Mouse (Mus musculus) cerebellum, adult 9-10 months (tissue): ENCODE results near the gene Zfp169.

Experiments used
- DNase-seq: peaks from one replicate; pipeline ENCODE4 v3.0.0; 2022

Zfp169 gene

GRCm38 (mm10) chr13:48508661-48509060 lies 4.6 kb downstream of the Zfp169 start:
- DNase-seq, result no peak

GRCm38 (mm10) chr13:48502422-48502821 lies 10.8 kb downstream of the Zfp169 start:
- no peak for DNase-seq

DNA sequence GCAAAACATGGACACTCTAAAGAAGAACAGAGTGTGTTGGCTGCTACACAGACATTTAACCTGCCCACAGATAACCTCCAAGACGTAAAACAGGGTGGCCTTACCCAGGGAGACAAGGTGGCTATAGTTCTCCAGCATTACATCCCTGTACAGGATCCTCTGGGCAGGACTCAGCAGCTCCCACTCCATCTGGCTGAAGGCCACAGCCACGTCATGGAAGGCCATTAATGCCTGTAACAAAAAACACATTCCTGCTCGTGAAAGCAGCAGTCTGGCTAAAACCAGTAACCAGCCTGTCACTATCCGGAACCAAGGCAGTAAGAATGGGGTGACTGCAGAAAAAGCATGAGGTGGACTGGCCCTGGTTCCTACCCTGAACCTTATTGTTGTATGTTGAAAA lies 14.6 kb downstream of the Zfp169 start:
- DNase-seq, result no peak

DNA sequence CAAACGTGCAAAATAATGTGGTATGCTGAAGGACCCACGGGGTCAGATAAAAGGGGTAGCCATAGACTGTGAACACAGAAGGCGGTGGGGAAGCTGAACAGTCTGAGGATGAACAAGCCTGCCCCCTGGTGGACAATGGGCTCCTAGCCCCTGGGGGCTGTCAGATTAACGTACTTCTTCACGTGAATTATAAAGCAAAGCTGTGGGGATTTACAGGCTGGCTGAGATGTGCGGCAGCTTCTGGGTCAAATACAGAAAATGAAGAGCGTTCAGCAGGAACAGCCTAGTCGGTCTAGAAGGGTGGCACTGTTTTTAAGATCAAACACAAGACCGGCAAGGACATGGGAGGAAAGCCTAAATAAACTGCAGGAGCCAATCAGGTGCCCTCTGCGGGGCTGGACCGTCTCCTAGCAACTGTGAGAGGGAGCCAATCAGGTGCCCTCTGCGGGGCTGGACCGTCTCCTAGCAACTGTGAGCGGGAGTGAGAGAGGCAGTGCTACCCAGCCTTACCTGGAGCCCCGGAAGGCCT lies 15.5 kb downstream of the Zfp169 start:
- peak; percentile 53 for DNase-seq

DNA sequence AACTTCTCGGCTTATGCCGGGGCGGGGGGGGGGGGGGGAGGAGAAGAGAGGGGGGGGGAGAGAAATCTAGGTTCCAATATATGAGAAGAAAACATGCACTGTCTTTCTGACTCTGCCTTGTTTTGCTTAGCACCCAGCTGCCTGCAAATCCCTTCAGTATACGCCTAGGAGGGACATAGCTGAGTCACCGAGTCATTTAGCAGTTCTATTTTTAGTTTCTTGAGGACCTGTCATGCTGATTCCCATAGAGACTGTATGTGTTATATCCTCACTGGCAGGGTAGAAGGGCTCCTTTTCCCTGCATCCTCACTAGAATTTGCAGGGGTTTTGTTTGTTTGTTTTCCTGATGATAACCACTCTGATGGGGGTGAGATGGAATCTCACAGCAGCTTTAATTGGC lies 20.1 kb downstream of the Zfp169 start:
- DNase-seq, result no peak

DNA sequence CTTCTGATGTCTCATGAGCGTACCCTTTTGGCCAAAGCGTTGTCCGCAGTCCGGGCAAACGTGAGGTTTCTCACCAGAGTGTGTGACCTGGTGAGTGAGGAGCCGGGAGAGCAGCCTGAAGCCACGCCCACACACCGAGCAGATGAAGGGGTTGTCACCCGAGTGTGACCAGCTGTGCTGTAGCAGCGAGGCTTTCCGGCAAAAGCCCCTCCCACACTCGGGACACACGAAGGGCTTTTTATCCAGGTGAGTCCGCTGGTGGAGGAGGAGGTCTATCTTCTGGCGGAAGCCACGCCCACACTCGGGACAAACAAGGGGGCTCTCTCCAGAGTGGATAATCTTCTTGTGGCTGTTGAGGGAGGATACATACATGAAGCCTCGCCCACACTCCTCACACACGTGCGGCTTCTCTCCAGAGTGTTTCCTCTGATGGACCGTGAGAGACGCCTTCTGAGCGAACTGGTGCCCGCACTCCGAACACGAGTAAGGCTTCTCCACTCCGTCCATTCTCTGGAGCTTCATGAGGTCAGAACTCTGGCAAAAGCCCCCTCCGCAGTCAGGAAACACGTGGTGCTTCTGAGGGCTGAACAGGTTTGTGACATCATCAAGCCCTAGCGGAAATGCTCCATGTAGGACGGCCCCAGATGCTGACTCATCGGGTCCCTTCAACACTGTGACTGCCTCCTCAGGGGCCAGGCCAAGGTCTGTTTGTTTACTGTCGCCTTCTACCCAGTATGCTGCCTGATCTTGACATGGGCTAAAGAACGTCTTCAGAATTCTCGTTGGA lies 22.7 kb downstream of the Zfp169 start:
- DNase-seq, result no peak

GRCm38 (mm10) chr13:48483606-48484005 lies 29.6 kb downstream of the Zfp169 start:
- no peak for DNase-seq

DNA sequence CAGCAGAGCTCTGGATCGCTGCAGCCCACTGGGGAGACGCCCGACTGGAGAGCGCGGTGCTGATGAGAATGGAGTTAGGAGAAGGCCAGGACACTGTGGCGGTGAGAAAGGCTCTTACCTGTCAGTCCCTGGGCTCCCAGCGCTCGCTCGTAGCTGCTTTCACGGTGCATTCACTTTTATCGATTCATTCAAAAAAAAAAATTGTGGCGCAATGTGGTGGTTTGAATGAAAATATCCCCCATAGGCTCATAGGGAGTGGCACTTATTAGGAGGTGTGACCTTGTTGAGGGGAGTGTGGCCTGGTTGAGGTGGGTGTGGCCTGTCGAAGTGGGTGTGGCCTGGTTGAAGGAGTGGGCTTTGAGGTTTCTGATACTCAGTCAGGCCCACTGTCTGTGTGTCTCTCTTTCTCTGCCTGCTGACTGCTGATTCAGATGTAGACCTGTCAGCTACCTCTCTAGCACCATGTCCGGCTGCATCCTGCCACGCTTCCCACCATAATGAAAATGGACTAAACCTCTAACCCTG lies 44.5 kb downstream of the Zfp169 start:
- DNase-seq, result no peak

GRCm38 (mm10) chr13:48466186-48466585 lies 47.1 kb downstream of the Zfp169 start:
- DNase-seq, result no peak

- peak; percentile 74 for DNase-seq
Measured at GRCm38 (mm10) chr13:48464170-48464569, 49.1 kb downstream of the Zfp169 start.

GRCm38 (mm10) chr13:48459280-48459679 lies 54.0 kb downstream of the Zfp169 start:
- DNase-seq, result no peak

DNA sequence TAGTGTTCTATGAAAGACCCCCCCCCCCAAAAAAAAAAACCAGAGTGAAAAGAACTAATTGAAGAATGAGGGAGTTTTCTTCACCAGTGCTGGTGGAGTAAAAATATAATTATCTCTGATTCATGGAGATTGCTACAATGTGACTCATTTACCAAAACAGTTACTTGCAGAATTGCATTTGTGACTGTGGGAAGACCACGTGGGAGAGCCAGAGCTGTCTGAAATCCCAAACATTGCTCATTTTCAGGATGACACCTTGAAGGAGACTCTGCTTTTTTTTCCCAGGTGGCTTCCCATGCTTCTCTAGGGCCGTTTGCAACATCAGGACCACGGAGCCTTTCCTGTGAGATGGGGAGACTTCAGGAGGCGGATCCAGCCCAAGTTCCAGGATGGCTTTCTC lies 65.1 kb downstream of the Zfp169 start:
- no peak for DNase-seq

DNA sequence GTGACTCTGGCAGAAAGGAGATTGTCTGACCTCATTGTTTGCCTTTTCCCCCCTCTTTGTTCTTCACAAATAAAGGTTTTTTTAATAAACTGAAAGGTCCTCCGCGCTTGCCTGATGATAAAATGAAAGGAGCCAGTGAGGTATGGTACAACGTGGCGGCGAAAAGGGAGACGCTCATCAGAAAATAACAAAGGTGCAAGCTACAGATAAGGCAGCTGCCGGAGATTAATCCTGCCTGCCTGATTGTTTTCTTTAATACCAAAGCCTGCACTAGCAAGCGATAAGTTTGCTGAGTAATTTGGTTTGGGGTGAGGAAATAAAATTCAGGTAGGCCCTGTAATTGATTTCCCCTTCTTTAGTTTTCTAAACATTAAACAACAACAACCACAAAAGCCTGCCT lies 69.3 kb downstream of the Zfp169 start:
- no peak for DNase-seq

DNA sequence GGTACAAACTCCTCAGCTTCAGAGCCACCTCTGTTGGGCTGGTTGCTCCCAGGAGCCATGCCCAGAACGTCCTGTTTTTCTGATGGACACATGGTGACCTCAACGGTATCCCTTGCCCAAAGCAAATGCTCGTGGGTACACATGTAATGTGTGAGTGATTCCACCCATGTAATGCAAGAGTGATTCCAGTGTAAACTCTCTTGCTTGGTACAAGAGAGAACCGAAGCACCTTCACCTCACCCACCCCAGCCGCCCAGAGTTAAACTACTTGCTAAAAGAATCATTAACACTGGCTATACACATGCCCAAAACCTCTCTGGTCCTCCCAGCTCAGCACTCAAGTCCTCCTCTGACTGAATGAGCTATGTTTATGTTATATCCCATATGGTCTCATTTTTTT lies 74.9 kb downstream of the Zfp169 start:
- no peak for DNase-seq
